Mouse (Mus musculus) CH12.LX (cell line): ENCODE data around the gene Scg2. TPM values are rescaled to one million over a fixed set of nuclear protein-coding genes. Genes with fewer than 3 reads are reported as not detected.

Experiments
- DNase-seq: peaks from one replicate; pipeline ENCODE4 v3.0.0-alpha.2; 2013; ENCODE audit errors: extremely low read depth
- H3K27ac ChIP-seq: 2 replicates; pipeline ENCODE4 v1.5.1; 2012; ENCODE audit warnings: low read depth, mild to moderate bottlenecking, control low read depth, moderate library complexity; ENCODE audit not compliant: insufficient read depth
- H3K27me3 ChIP-seq: replicated peaks from 2 replicates; pipeline ENCODE3; 2012; ENCODE audit warnings: inconsistent platforms
- H3K36me3 ChIP-seq, 2 experiments: replicated peaks in 1 of 2; 2 replicates each; pipeline versions ENCODE3 to v1.6.1; 2012; ENCODE audit warnings: inconsistent platforms in 1 of 2, low read length in 1 of 2, mild to moderate bottlenecking in 1 of 2, mixed read lengths in 1 of 2, moderate library complexity in 1 of 2; ENCODE audit not compliant: control insufficient read depth in 1 of 2, insufficient read depth in 1 of 2
- H3K4me1 ChIP-seq, 2 experiments: 2 replicates each; pipeline ENCODE4 v1.6.1; 2012; ENCODE audit warnings: inconsistent platforms in 1 of 2, moderate library complexity in 1 of 2; ENCODE audit not compliant: insufficient read depth in 2 of 2, control insufficient read depth in 1 of 2
- H3K4me2 ChIP-seq: 2 replicates; pipeline ENCODE4 v1.6.1; 2012; ENCODE audit warnings: low read depth, mild to moderate bottlenecking, control low read depth; ENCODE audit not compliant: poor library complexity, insufficient read depth, severe bottlenecking
- H3K4me3 ChIP-seq, 3 experiments: fragments of 150-350 bp in 1 of 3; sonication (generic) in 1 of 3; replicated peaks in 1 of 3; 2 replicates each; pipeline versions ENCODE3 to v1.5.1; 2011 to 2012; ENCODE audit warnings: low read depth in 2 of 3, low read length in 2 of 3, mild to moderate bottlenecking in 2 of 3, moderate library complexity in 2 of 3, control low read depth in 1 of 3, improper control_type of control experiment in 1 of 3, inconsistent platforms in 1 of 3, mixed read lengths in 1 of 3; ENCODE audit not compliant: poor library complexity in 1 of 3
- H3K79me2 ChIP-seq: replicated peaks from 2 replicates; pipeline ENCODE4 v1.6.1; 2012; ENCODE audit warnings: mild to moderate bottlenecking, moderate library complexity; ENCODE audit not compliant: control insufficient read depth, poor library complexity, insufficient read depth, severe bottlenecking; ENCODE audit errors: extremely low read depth
- H3K9ac ChIP-seq: 2 replicates; pipeline ENCODE4 v1.6.1; 2012; ENCODE audit warnings: low read depth, mild to moderate bottlenecking, control low read depth, moderate library complexity; ENCODE audit not compliant: insufficient read depth
- H3K9me3 ChIP-seq: replicated peaks from 2 replicates; pipeline ENCODE3; 2012; ENCODE audit warnings: low read length, inconsistent platforms, mixed read lengths
- BHLHE40 ChIP-seq: IDR thresholded peaks from 2 replicates; pipeline ENCODE4 v1.6.1; 2011; ENCODE audit warnings: mild to moderate bottlenecking, low read depth, low read length, improper control_type of control experiment
- CHD1 ChIP-seq: IDR thresholded peaks from 2 replicates; pipeline ENCODE4 v1.6.1; 2012; ENCODE audit warnings: low read depth, low read length, improper control_type of control experiment, inconsistent platforms
- CHD2 ChIP-seq: IDR thresholded peaks from 2 replicates; pipeline ENCODE4 v1.6.1; 2011; ENCODE audit warnings: low read length, improper control_type of control experiment
- EP300 ChIP-seq: IDR thresholded peaks from 2 replicates; pipeline ENCODE4 v1.6.1; 2011; ENCODE audit warnings: low read length, improper control_type of control experiment
- GABPA ChIP-seq: IDR thresholded peaks from 2 replicates; pipeline ENCODE4 v1.6.1; 2012; ENCODE audit warnings: low read depth, low read length, improper control_type of control experiment, inconsistent platforms; ENCODE audit not compliant: insufficient replicate concordance
- HCFC1 ChIP-seq: IDR thresholded peaks from 2 replicates; pipeline ENCODE4 v1.6.1; 2012; ENCODE audit warnings: low read depth, mild to moderate bottlenecking, inconsistent platforms, low read length, improper control_type of control experiment
- JUN ChIP-seq: IDR thresholded peaks from 2 replicates; pipeline ENCODE4 v1.6.1; 2011; ENCODE audit warnings: low read depth, mild to moderate bottlenecking, low read length, improper control_type of control experiment, moderate library complexity; ENCODE audit not compliant: insufficient read depth
- MAFK ChIP-seq: IDR thresholded peaks from 2 replicates; pipeline ENCODE4 v1.6.1; 2011; ENCODE audit warnings: low read length, improper control_type of control experiment; ENCODE audit not compliant: insufficient replicate concordance
- MAX ChIP-seq: IDR thresholded peaks from 2 replicates; pipeline ENCODE4 v1.6.1; 2011; ENCODE audit warnings: low read length, improper control_type of control experiment
- MAZ ChIP-seq: IDR thresholded peaks from 2 replicates; pipeline ENCODE4 v1.6.1; 2012; ENCODE audit warnings: low read depth, mild to moderate bottlenecking, inconsistent platforms, low read length, improper control_type of control experiment, moderate library complexity
- MEF2A ChIP-seq: IDR thresholded peaks from 2 replicates; pipeline ENCODE4 v1.6.1; 2014; ENCODE audit warnings: low read depth, mild to moderate bottlenecking, inconsistent platforms, low read length, improper control_type of control experiment, borderline replicate concordance
- MXI1 ChIP-seq: IDR thresholded peaks from 2 replicates; pipeline ENCODE4 v1.6.1; 2011; ENCODE audit warnings: mild to moderate bottlenecking, low read depth, low read length, improper control_type of control experiment
- PAX5 ChIP-seq: IDR thresholded peaks from 2 replicates; pipeline ENCODE4 v1.6.1; 2012; ENCODE audit warnings: low read length, inconsistent platforms, mixed read lengths
- POLR2AphosphoS2 ChIP-seq: IDR thresholded peaks from 2 replicates; pipeline ENCODE4 v1.6.1; 2011; ENCODE audit warnings: low read depth, low read length, improper control_type of control experiment
- TBP ChIP-seq: conservative IDR thresholded peaks from 2 replicates; pipeline ENCODE4 v1.6.1; 2011; ENCODE audit warnings: low read depth, low read length, improper control_type of control experiment
- USF1 ChIP-seq: IDR thresholded peaks from 2 replicates; pipeline ENCODE4 v1.6.1; 2014; ENCODE audit warnings: low read depth, mild to moderate bottlenecking, inconsistent platforms, low read length, improper control_type of control experiment
- USF2 ChIP-seq: conservative IDR thresholded peaks from 2 replicates; pipeline ENCODE4 v1.6.1; 2011; ENCODE audit warnings: low read depth, low read length, improper control_type of control experiment
- ZC3H11A ChIP-seq: IDR thresholded peaks from 2 replicates; pipeline ENCODE4 v1.6.1; 2012; ENCODE audit warnings: low read depth, mild to moderate bottlenecking, inconsistent platforms, low read length, improper control_type of control experiment
- ZKSCAN1 ChIP-seq: IDR thresholded peaks from 2 replicates; pipeline ENCODE4 v1.6.1; 2012; ENCODE audit warnings: low read depth, inconsistent platforms, low read length, improper control_type of control experiment, borderline replicate concordance
- ZMIZ1 ChIP-seq: IDR thresholded peaks from 2 replicates; pipeline ENCODE4 v1.6.1; 2012; ENCODE audit warnings: low read depth, mild to moderate bottlenecking, inconsistent platforms, low read length, improper control_type of control experiment
- dilution Hi-C: fragments of 300-500 bp; cut with MboI; formaldehyde crosslinking; loops from 2 replicates; pipeline ENCODE4 v1.14.3; 2020; ENCODE audit warnings: low sequenced_read_pairs; ENCODE audit not compliant: extremely low pct_unique_long_range_greater_than_20kb, extremely low pct_ligation_motif_present
- in situ Hi-C: fragments of 300-500 bp; cut with MboI; formaldehyde crosslinking; loops from 3 replicates; pipeline ENCODE4 v1.14.3; 2019; ENCODE audit warnings: low sequenced_read_pairs, low pct_ligation_motif_present, low pct_unique_long_range_greater_than_20kb, mixed read lengths
- polyA plus RNA-seq: library from polyadenylated mRNA; unstranded; fragments of >175 nt; gene quantifications from 2 replicates; pipeline ENCODE4 v1.2.1, GENCODE M21; 2012; ENCODE audit warnings: low read depth; ENCODE audit not compliant: insufficient read length
- total RNA-seq, 2 experiments: library from RNA; depleted of rRNA; stranded (reverse); fragments of 300-350 nt in 1 of 2; fragments of >200 nt in 1 of 2; gene quantifications; 2 replicates each; pipeline ENCODE4 v1.2.3; 2012 to 2014

The Scg2 gene
- total and polyA plus RNA-seq, 3 experiments = not detected

DNA sequence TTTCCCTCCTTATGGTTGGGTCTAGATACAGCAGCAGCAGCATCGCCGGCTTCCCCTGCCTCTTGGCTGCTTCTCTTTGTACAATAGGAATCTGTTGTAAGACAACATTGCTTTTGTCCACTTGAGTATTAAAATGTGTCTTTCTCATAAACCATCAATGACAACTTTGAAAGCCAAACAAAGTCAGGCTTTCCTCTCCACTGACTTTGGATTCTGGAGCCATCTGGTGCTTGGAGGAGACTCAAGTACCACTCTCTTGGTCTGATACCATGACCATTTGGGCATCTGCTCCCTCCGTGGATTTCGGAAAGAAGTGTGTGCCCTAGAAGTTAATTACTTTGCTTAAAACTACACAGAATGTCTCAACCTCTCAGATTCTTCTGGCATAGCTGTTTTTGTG, 5.7 kb upstream of the Scg2 start:
- no peak overlapping the region for H3K4me2 ChIP-seq
- H3K4me3 ChIP-seq = no peak overlapping the region
- H3K4me1 ChIP-seq = no peaks in the 10 kb centered on the region
- H3K36me3 ChIP-seq = no peaks in the 10 kb centered on the region
- no peaks in the 10 kb centered on the region for H3K79me2 ChIP-seq
- TF ChIP-seq HCFC1 = no peak
- H3K27me3 ChIP-seq = no peaks in the 10 kb centered on the region
- DNase-seq = no peak
- H3K27ac ChIP-seq = no peak overlapping the region
- H3K9ac ChIP-seq = no peak overlapping the region
- dilution Hi-C loops (no loop called here), in situ Hi-C loops (no loop called here)
- H3K9me3 ChIP-seq = no peaks in the 10 kb centered on the region

DNA sequence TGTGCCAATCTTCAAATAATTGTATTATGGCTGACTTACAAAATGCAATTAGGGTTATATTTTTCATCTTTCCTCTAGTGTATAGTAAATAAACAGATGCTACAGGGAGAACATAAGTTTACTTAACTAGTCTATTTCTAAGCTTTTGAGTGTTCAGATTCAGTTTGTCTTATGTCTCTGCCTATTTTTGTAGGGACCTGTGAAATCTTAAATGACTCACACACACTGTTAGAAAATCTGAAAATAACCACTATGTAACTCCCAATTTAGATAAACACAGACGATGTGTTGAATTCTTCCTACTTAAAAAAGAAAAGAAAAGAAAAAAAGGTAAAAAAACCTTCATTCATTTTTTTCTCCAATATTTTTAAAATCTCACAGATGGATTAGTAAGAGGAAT, 2.2 kb downstream of the Scg2 start:
- TF ChIP-seq ZC3H11A (no peak), CHD2 (no peak), USF1 (no peak), BHLHE40 (no peak), TBP (no peak), ZMIZ1 (no peak), HCFC1 (no peak), MEF2A (no peak), CHD1 (no peak), ZKSCAN1 (no peak), MAZ (no peak)
- TF ChIP-seq, all 38 proteins: peak for 0
- H3K4me1 ChIP-seq = no peaks in the 10 kb centered on the region
- H3K9ac ChIP-seq = no peak overlapping the region
- no peaks in the 10 kb centered on the region for H3K79me2 ChIP-seq
- no peak for DNase-seq
- no peak overlapping the region for H3K27ac ChIP-seq
- no peak overlapping the region for H3K4me3 ChIP-seq
- H3K9me3 ChIP-seq = no peaks in the 10 kb centered on the region
- no peaks in the 10 kb centered on the region for H3K27me3 ChIP-seq
- no peak overlapping the region for H3K4me2 ChIP-seq
- in situ Hi-C loops (no loop called here), dilution Hi-C loops (no loop called here)
- H3K36me3 ChIP-seq = no peaks in the 10 kb centered on the region

GRCm38 (mm10) chr1:79436671-79437070, 3.2 kb downstream of the Scg2 start:
- Histone ChIP-seq H3K79me2 (no peaks in the 10 kb centered on the region), H3K4me1 (no peaks in the 10 kb centered on the region), H3K9ac (no peak overlapping the region)
- no peak for DNase-seq
- dilution Hi-C loops = no loop called here
- TF ChIP-seq JUN = no peak
- TF ChIP-seq EP300 = no peak
- TF ChIP-seq BHLHE40 = no peak
- TF ChIP-seq ZKSCAN1 = no peak
- no peak for TF ChIP-seq MAFK
- TF ChIP-seq USF1 = no peak
- TF ChIP-seq USF2 = no peak
- TF ChIP-seq MAX = no peak
- TF ChIP-seq MXI1 = no peak
- no peak for TF ChIP-seq ZC3H11A
- no peak for TF ChIP-seq MAZ
- no peak for TF ChIP-seq PAX5
- no peak for TF ChIP-seq ZMIZ1
- no peak for TF ChIP-seq GABPA
- TF ChIP-seq POLR2AphosphoS2 = no peak
- TF ChIP-seq, all 38 proteins: peak for 0
- Histone ChIP-seq H3K27ac (no peak overlapping the region), H3K9me3 (no peaks in the 10 kb centered on the region), H3K4me3 (no peak overlapping the region), H3K36me3 (no peaks in the 10 kb centered on the region), H3K27me3 (no peaks in the 10 kb centered on the region), H3K4me2 (no peak overlapping the region)
- in situ Hi-C loops = no loop called here
